Mouse (Mus musculus) hindbrain, embryonic 15.5 days (tissue): ENCODE measurements around the gene Bhlhe40. TPM values are rescaled to one million over a fixed set of nuclear protein-coding genes. Genes with fewer than 3 reads are reported as not detected.

Source experiments
- ATAC-seq: fragments of 200-750 bp; cut with Nextera tagmentation; 2 replicates; pipeline ENCODE4 v1.8.0; 2017; ENCODE audit warnings: low read depth, moderate number of reproducible peaks, moderate TSS enrichment; ENCODE audit not compliant: low FRiP score
- H3K27ac ChIP-seq: fragments of 300-500 bp; sonication (generic); replicated peaks from 2 replicates; pipeline ENCODE4 v1.5.1; 2015; ENCODE audit warnings: mild to moderate bottlenecking, inconsistent platforms
- H3K27me3 ChIP-seq: fragments of 300-500 bp; sonication (generic); 2 replicates; pipeline ENCODE4 v1.6.1; 2015; ENCODE audit warnings: control low read depth, inconsistent platforms
- H3K36me3 ChIP-seq: fragments of 300-500 bp; sonication (generic); 2 replicates; pipeline ENCODE4 v1.6.1; 2015; ENCODE audit warnings: control low read depth, inconsistent platforms
- H3K4me1 ChIP-seq: fragments of 300-500 bp; sonication (generic); replicated peaks from 2 replicates; pipeline ENCODE4 v1.6.1; 2015; ENCODE audit warnings: control low read depth, inconsistent platforms
- H3K4me2 ChIP-seq: fragments of 300-500 bp; sonication (generic); 2 replicates; pipeline ENCODE4 v1.6.1; 2015; ENCODE audit warnings: moderate library complexity, mild to moderate bottlenecking, inconsistent platforms
- H3K4me3 ChIP-seq: fragments of 300-500 bp; sonication (generic); 2 replicates; pipeline ENCODE4 v1.5.1; 2015; ENCODE audit warnings: mild to moderate bottlenecking, inconsistent platforms
- H3K9ac ChIP-seq: fragments of 300-500 bp; sonication (generic); 2 replicates; pipeline ENCODE4 v1.6.1; 2015; ENCODE audit warnings: inconsistent platforms
- H3K9me3 ChIP-seq: fragments of 300-500 bp; sonication (generic); 2 replicates; pipeline ENCODE4 v1.6.1; 2016; ENCODE audit warnings: control low read depth, inconsistent platforms
- WGBS: fragments of 180-500 bp; shearing (Covaris S2); methylation state at CpG from one replicate; pipeline ENCODE4 v1.1.7; 2015; 5-methylcytosine and 5-hydroxymethylcytosine counted together
- polyA plus RNA-seq: library from polyadenylated mRNA; unstranded; fragments of >200 nt; fragmentation: Nextera tagmentation; extraction: Ambion mirVana; gene quantifications from 2 replicates; pipeline ENCODE4 v1.2.1, GENCODE M21; 2015

The Bhlhe40 gene
- polyA plus RNA-seq, 1 experiment from 2014 or later: 6.1 TPM

DNA sequence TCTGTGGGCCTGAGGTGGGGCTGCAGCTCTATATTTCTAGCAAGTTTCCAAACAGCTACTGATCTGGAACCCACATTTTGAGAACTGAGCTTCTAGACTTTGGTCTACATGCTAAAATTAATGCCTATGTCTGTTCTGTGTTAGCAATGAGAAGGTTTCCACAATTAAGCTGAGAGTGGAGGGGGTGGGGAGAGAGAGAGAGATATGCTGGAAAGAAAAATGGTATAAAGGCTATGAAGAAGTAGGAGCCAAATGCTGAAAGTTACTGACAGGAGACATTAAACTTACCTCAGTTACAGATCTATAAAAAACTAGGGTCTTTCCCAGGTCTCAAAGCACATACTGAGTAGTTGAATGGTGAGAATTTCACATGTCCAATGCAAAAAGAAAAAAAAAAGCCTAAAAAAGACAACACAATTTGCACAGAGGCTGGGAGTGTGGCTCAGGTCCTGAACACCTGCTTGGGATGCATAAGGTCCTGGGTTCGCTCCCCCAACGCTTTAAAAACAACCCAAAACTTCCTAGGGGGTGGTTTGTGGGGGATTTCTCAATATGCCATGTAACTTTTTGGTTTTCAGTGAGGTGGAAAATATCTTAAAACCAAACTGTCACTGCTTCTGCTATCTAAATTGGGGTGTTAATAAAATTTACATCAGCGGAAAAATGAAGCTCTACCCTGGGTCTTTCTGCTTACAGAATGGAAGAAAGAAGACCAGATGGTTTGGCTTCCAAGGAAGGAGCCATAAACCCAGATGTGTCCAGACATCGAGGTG is 50.9 kb downstream of the Bhlhe40 start:
- H3K4me1 ChIP-seq: peaks cover 9% of the 10 kb centered on the region
- no peaks in the 10 kb centered on the region for H3K27me3 ChIP-seq
- H3K27ac ChIP-seq: no peak overlapping the region
- no peak for ATAC-seq
- no peaks in the 10 kb centered on the region for H3K36me3 ChIP-seq
- H3K4me2 ChIP-seq: no peak overlapping the region
- H3K9ac ChIP-seq: no peak overlapping the region
- no peak overlapping the region for H3K4me3 ChIP-seq
- H3K9me3 ChIP-seq: no peaks in the 10 kb centered on the region
- WGBS: 83% methylated on average over 4 of the region's 4 CpGs

DNA sequence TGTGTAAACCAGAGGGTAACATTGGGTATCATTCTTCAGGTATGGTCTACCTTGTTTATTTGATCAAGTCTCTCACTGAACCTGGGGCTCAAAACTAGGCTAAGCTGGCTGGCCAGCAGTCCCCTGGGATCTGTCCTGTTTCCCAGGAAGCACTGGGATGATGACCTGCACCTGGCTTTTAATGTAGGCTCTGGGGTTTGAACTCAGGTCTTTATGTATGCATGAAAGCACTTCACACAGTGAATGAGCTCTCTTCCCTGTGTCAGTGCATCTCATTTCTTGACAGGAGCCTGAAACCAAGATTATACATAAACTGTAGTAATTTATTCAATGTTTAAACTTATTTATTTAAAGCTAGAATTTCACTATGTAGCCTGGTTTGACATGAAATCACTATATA is 51.7 kb downstream of the Bhlhe40 start:
- ATAC-seq: no peak
- Histone ChIP-seq H3K4me2 (no peak overlapping the region), H3K4me1 (peaks cover 9% of the 10 kb centered on the region), H3K27ac (no peak overlapping the region), H3K9ac (no peak overlapping the region), H3K4me3 (no peak overlapping the region), H3K36me3 (no peaks in the 10 kb centered on the region), H3K27me3 (no peaks in the 10 kb centered on the region), H3K9me3 (no peaks in the 10 kb centered on the region)

DNA sequence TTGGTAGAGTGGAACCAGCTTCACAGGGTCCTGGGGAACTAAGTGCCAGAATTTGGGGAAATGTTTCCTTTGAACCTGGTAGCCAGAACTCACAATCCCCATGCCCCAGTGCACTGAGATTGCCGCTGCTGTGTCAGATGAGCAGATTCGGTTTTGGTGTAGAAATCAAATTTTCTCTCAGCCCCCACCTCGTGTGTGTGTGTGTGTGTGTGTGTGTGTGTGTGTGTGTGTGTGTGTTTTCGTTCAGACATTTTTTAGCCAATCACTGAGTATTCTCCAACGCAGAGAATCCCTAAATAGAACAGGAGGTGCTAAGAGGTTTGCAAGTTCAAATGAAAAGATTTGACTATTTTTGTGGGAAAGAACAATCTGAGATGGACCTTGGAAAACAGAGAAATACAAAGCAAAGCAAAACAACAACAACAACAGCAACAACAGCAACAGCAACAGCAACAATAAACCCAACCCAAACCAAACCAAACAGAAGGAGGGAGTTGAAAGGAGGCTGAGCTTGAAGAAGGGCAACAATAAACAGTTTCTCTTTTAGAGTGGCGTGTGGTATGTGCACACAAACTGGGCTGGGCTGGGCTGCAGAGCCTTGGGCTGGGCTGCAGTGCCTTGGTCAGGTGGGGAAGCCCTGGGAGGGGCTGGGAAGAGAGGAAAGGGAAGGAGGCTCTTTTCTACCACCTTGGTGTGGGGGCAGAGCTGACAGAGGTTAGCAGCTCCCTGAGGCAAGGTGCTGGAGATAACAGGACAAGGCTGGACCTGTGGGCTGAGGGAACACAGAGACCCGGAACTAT is 52.9 kb downstream of the Bhlhe40 start:
- H3K4me1 ChIP-seq: peaks cover 9% of the 10 kb centered on the region
- no peaks in the 10 kb centered on the region for H3K27me3 ChIP-seq
- WGBS: 66% methylated on average over 7 of the region's 7 CpGs
- no peak overlapping the region for H3K9ac ChIP-seq
- H3K4me2 ChIP-seq: no peak overlapping the region
- no peaks in the 10 kb centered on the region for H3K36me3 ChIP-seq
- no peak for ATAC-seq
- H3K4me3 ChIP-seq: no peak overlapping the region
- no peaks in the 10 kb centered on the region for H3K9me3 ChIP-seq
- H3K27ac ChIP-seq: no peak overlapping the region

Other genes starting within 250 kb of the Bhlhe40 start
- 97.4 and 109 TPM in 2 replicates for gene Arl8b, start 122.5 kb downstream of the Bhlhe40 start, polyA plus RNA-seq
- gene Edem1, start 168.0 kb downstream of the Bhlhe40 start, polyA plus RNA-seq: 5.8 and 10.2 TPM in 2 replicates